Mouse (Mus musculus): ENCODE measurements around the gene Ank2. TPM values are rescaled to one million over a fixed set of nuclear protein-coding genes. Genes with fewer than 3 reads are reported as not detected.

Ank2 gene
- polyA plus RNA-seq, 1 experiment from 2014 or later: 3.9 TPM

DNA sequence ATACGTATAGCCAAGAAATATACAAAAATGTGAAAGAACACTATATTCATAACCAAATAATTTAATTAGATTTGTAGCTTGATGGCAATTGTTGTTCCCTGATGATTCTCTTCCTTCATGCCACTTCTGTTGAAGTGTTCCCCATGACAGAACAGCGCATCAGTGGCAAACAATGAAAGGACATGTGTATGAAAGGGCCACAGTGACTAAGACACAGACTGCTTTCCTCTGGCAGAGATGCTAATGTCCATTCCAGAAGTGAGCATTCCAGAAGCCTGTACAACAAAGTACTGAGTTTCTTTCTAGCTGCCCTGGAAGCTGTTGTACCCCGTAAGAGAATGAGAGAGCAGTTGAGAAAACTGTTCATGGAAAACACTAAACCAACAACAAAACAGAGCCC, 345.7 kb downstream of the Ank2 start:
- no peak for TF ChIP-seq EP300 (IDR thresholded peaks at IDR 0.05)
- no peak for TF ChIP-seq CTCF (IDR thresholded peaks at IDR 0.05)
- H3K4me3 ChIP-seq (ENCODE audit: low read depth, low read length): no peak overlapping the region
- DNase-seq (ENCODE audit: low spot score) (no peak), ATAC-seq (no peak)
- H3K4me1 ChIP-seq (ENCODE audit: insufficient read depth, low read depth, low read length): no peaks in the 10 kb centered on the region
- H3K4me2 ChIP-seq (replicated peaks; ENCODE audit: low read depth, low read length): no peak overlapping the region
- H3K27ac ChIP-seq (ENCODE audit: low read length): no peak overlapping the region
- no peaks in the 10 kb centered on the region for H3K36me3 ChIP-seq (ENCODE audit: insufficient read depth, low read length)
- 78% methylated on average over 3 of the region's 3 CpGs for WGBS
- no peaks in the 10 kb centered on the region for H3K9me3 ChIP-seq (ENCODE audit: low read length)
- no peaks in the 10 kb centered on the region for H3K27me3 ChIP-seq (replicated peaks; ENCODE audit: insufficient read depth, low read length)
- H3K9ac ChIP-seq (replicated peaks; ENCODE audit: low read depth): no peak overlapping the region

DNA sequence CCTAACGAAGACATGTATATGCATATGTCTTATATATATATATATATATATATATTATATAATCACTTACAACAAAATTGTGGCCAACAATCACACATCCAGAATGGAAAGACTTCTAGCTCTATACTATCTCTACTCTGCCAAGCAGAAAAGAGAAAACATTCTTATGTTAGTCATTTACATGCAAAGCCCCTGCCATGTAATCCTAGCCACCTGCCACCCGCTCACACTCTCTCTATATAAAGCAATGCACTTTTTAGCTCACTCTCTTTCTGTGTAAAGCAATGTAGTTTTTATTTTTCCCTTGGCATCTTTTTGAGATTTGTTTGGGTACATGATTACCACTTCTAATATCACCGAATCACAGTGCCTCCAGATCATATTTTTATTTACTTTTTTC, 350.5 kb downstream of the Ank2 start:
- H3K4me2 ChIP-seq (replicated peaks; ENCODE audit: low read depth, low read length): no peak overlapping the region
- no peaks in the 10 kb centered on the region for H3K27me3 ChIP-seq (replicated peaks; ENCODE audit: insufficient read depth, low read length)
- TF ChIP-seq CTCF (IDR thresholded peaks at IDR 0.05) (no peak), EP300 (IDR thresholded peaks at IDR 0.05) (no peak)
- H3K4me1 ChIP-seq (ENCODE audit: insufficient read depth, low read depth, low read length): no peaks in the 10 kb centered on the region
- H3K9me3 ChIP-seq (ENCODE audit: low read length): no peaks in the 10 kb centered on the region
- H3K4me3 ChIP-seq (ENCODE audit: low read depth, low read length): no peak overlapping the region
- WGBS: 82% methylated on average over 3 of the region's 3 CpGs
- no peak overlapping the region for H3K27ac ChIP-seq (ENCODE audit: low read length)
- ATAC-seq (no peak), DNase-seq (ENCODE audit: low spot score) (no peak)
- no peak overlapping the region for H3K9ac ChIP-seq (replicated peaks; ENCODE audit: low read depth)
- H3K36me3 ChIP-seq (ENCODE audit: insufficient read depth, low read length): no peaks in the 10 kb centered on the region

DNA sequence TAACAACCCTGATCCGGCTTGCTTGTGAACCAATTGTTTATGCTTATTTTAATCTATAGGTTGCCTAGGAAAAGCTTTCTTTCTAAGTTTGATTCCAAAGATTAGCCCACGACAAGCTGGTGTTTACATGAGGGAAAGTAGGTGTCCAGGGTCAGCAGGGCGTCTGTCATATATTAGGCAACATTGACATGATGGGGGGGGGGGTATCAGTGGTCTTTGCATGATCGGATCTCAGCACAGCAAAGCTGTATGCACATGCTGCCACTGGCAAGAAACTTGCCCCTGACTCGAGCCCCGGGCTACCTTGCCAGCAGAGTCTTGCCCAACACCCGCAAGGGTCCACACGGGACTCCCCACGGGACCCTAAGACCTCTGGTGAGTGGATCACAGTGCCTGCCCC, 358.6 kb downstream of the Ank2 start:
- no peaks in the 10 kb centered on the region for H3K27me3 ChIP-seq (replicated peaks; ENCODE audit: insufficient read depth, low read length)
- no peak overlapping the region for H3K4me2 ChIP-seq (replicated peaks; ENCODE audit: low read depth, low read length)
- H3K4me3 ChIP-seq (ENCODE audit: low read depth, low read length): no peak overlapping the region
- no peaks in the 10 kb centered on the region for H3K4me1 ChIP-seq (ENCODE audit: insufficient read depth, low read depth, low read length)
- DNase-seq (ENCODE audit: low spot score): no peak
- no peak overlapping the region for H3K27ac ChIP-seq (ENCODE audit: low read length)
- no peak overlapping the region for H3K9ac ChIP-seq (replicated peaks; ENCODE audit: low read depth)
- H3K36me3 ChIP-seq (ENCODE audit: insufficient read depth, low read length): no peaks in the 10 kb centered on the region
- 72% methylated on average over 8 of the region's 9 CpGs for WGBS
- no peak for ATAC-seq
- no peaks in the 10 kb centered on the region for H3K9me3 ChIP-seq (ENCODE audit: low read length)
- TF ChIP-seq EP300 (IDR thresholded peaks at IDR 0.05): no peak
- TF ChIP-seq CTCF (IDR thresholded peaks at IDR 0.05): no peak

DNA sequence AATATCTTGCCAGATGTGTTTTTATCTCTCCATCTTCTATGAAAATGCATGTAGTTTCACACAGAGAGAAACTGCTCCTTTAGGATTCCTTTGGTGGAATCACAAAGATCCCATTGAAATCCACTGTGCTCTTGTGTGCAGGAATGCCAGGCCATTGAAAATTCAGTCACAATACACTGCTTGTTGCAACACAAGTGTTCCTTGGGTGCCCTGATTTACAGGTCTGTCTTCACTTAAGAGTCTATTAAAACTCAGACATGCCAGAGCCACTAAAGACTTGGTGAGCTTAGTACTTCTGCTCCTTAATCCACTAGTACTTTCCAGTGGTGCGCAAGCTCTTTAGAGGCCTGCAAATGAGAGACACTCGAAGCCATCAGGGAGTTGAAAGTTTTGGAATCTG, 359.5 kb downstream of the Ank2 start:
- Histone ChIP-seq H3K36me3 (ENCODE audit: insufficient read depth, low read length) (no peaks in the 10 kb centered on the region), H3K9ac (replicated peaks; ENCODE audit: low read depth) (no peak overlapping the region), H3K27ac (ENCODE audit: low read length) (no peak overlapping the region), H3K4me2 (replicated peaks; ENCODE audit: low read depth, low read length) (no peak overlapping the region), H3K9me3 (ENCODE audit: low read length) (no peaks in the 10 kb centered on the region), H3K4me3 (ENCODE audit: low read depth, low read length) (no peak overlapping the region), H3K4me1 (ENCODE audit: insufficient read depth, low read depth, low read length) (no peaks in the 10 kb centered on the region), H3K27me3 (replicated peaks; ENCODE audit: insufficient read depth, low read length) (no peaks in the 10 kb centered on the region)
- TF ChIP-seq EP300 (IDR thresholded peaks at IDR 0.05) (no peak), CTCF (IDR thresholded peaks at IDR 0.05) (no peak)
- 55% methylated on average over 2 of the region's 2 CpGs for whole genome bisulfite sequencing
- DNase-seq (ENCODE audit: low spot score): no peak
- no peak for ATAC-seq

DNA sequence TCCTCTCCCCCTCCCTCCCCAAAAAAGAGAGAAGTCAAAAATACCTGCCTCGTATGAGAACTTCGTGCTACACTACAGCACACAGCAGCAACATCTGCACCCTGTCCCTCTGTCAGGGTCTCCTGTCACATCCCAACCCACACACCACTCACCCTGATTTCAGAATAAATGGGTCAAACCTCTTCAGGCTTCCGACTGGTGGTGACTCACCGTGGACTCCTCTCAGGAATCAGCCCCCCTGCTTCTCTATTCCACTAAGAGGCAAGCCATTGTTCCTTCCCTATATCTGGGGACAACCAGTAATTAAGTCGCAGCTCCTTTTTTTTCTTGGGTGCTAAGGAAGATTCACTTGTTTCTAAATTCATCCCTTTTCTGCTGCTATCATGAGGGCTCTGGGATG, 361.6 kb downstream of the Ank2 start:
- no peak overlapping the region for H3K27ac ChIP-seq (ENCODE audit: low read length)
- 62% methylated on average over 5 of the region's 5 CpGs for WGBS
- no peaks in the 10 kb centered on the region for H3K9me3 ChIP-seq (ENCODE audit: low read length)
- H3K4me3 ChIP-seq (ENCODE audit: low read depth, low read length): no peak overlapping the region
- no peak overlapping the region for H3K9ac ChIP-seq (replicated peaks; ENCODE audit: low read depth)
- H3K4me1 ChIP-seq (ENCODE audit: insufficient read depth, low read depth, low read length): no peaks in the 10 kb centered on the region
- ATAC-seq (no peak; the same call in 1 of the 2 replicates), DNase-seq (ENCODE audit: low spot score) (peak; percentile 13)
- no peak for TF ChIP-seq CTCF (IDR thresholded peaks at IDR 0.05)
- TF ChIP-seq EP300 (IDR thresholded peaks at IDR 0.05): no peak
- no peaks in the 10 kb centered on the region for H3K27me3 ChIP-seq (replicated peaks; ENCODE audit: insufficient read depth, low read length)
- no peak overlapping the region for H3K4me2 ChIP-seq (replicated peaks; ENCODE audit: low read depth, low read length)
- H3K36me3 ChIP-seq (ENCODE audit: insufficient read depth, low read length): no peaks in the 10 kb centered on the region

DNA sequence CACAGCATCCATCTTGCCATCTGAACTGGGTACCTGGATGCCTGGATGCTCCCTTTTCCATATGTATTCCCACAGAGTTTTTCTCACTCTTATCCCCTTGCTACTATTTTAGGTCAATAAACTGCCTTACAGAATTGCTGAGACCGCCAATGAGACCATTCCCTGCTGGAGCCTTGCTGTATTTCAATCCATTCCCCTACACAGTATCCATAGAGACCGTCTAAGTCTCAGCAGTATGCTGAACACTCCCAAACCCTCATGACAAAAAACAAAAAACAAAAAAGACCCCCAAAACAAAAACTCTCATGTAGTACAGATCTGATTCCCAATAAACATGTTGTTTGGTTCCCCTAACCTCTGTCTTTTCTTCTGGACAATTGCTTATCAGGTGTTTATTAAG, 365.1 kb downstream of the Ank2 start:
- H3K27ac ChIP-seq (ENCODE audit: low read length): no peak overlapping the region
- ATAC-seq (no peak), DNase-seq (ENCODE audit: low spot score) (no peak)
- no peaks in the 10 kb centered on the region for H3K36me3 ChIP-seq (ENCODE audit: insufficient read depth, low read length)
- H3K9ac ChIP-seq (replicated peaks; ENCODE audit: low read depth): no peak overlapping the region
- TF ChIP-seq EP300 (IDR thresholded peaks at IDR 0.05): no peak
- TF ChIP-seq CTCF (IDR thresholded peaks at IDR 0.05): no peak
- no peak overlapping the region for H3K4me3 ChIP-seq (ENCODE audit: low read depth, low read length)
- 75% methylated on average over 2 of the region's 2 CpGs for WGBS
- H3K4me2 ChIP-seq (replicated peaks; ENCODE audit: low read depth, low read length): no peak overlapping the region
- H3K9me3 ChIP-seq (ENCODE audit: low read length): no peaks in the 10 kb centered on the region
- no peaks in the 10 kb centered on the region for H3K4me1 ChIP-seq (ENCODE audit: insufficient read depth, low read depth, low read length)
- no peaks in the 10 kb centered on the region for H3K27me3 ChIP-seq (replicated peaks; ENCODE audit: insufficient read depth, low read length)

DNA sequence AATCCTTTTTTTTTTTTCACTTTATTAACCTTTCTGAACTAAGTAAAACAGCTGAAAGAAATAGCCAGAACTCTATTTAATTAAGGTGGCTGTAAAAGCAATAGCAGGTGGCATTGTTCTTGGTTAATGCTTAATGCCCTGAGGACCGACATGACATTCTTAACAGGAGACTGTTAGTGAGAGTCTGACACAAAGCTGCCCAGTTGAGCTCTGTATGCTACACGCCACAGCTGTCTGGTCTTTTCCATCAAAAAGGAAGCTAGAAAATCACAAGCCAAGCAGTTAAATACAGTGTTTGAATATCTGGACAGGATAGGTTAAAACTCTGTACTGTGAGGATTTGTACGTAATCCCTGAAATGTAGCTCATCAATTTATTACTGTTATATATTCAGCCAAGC, 368.1 kb downstream of the Ank2 start:
- H3K9me3 ChIP-seq (ENCODE audit: low read length): no peaks in the 10 kb centered on the region
- H3K36me3 ChIP-seq (ENCODE audit: insufficient read depth, low read length): no peaks in the 10 kb centered on the region
- H3K9ac ChIP-seq (replicated peaks; ENCODE audit: low read depth): no peak overlapping the region
- TF ChIP-seq EP300 (IDR thresholded peaks at IDR 0.05): no peak
- no peak for TF ChIP-seq CTCF (IDR thresholded peaks at IDR 0.05)
- H3K4me2 ChIP-seq (replicated peaks; ENCODE audit: low read depth, low read length): no peak overlapping the region
- ATAC-seq (no peak), DNase-seq (ENCODE audit: low spot score) (no peak)
- H3K4me3 ChIP-seq (ENCODE audit: low read depth, low read length): no peak overlapping the region
- H3K27ac ChIP-seq (ENCODE audit: low read length): no peak overlapping the region
- H3K27me3 ChIP-seq (replicated peaks; ENCODE audit: insufficient read depth, low read length): no peaks in the 10 kb centered on the region
- no peaks in the 10 kb centered on the region for H3K4me1 ChIP-seq (ENCODE audit: insufficient read depth, low read depth, low read length)
- 67% methylated on average over 3 of the region's 3 CpGs for WGBS

Data from lung, postnatal 0 days (tissue).